Mouse (Mus musculus) MEL (cell line): ENCODE measurements around the gene Rftn2. TPM values are rescaled to one million over a fixed set of nuclear protein-coding genes. Genes with fewer than 3 reads are reported as not detected.

ENCODE experiments used
- DNase-seq: peaks from one replicate; pipeline ENCODE4 v3.0.0; 2011; ENCODE audit warnings: low read depth, low spot score
- H3K27ac ChIP-seq: 2 replicates; pipeline ENCODE4 v1.5.1; 2012; ENCODE audit warnings: low read depth, mild to moderate bottlenecking, control low read depth, low read length, moderate library complexity; ENCODE audit not compliant: control insufficient read depth
- H3K27me3 ChIP-seq, 2 experiments: fragments of 150-350 bp in 1 of 2; sonication (generic) in 1 of 2; 2 replicates each; pipeline ENCODE4 v1.6.1; 2012; ENCODE audit warnings: low read length in 2 of 2, mild to moderate bottlenecking in 2 of 2, improper control_type of control experiment in 1 of 2, moderate library complexity in 1 of 2; ENCODE audit not compliant: insufficient read depth in 2 of 2, control insufficient read depth in 1 of 2
- H3K36me3 ChIP-seq, 2 experiments: 2 replicates each; pipeline ENCODE4 v1.6.1; 2012 to 2014; ENCODE audit warnings: low read length in 2 of 2, improper control_type of control experiment in 1 of 2, inconsistent platforms in 1 of 2, mild to moderate bottlenecking in 1 of 2; ENCODE audit not compliant: insufficient read depth in 2 of 2, control insufficient read depth in 1 of 2
- H3K4me1 ChIP-seq, 2 experiments: fragments of 150-350 bp in 1 of 2; sonication (generic) in 1 of 2; 2 replicates each; pipeline ENCODE4 v1.6.1; 2012; ENCODE audit warnings: low read length in 2 of 2, improper control_type of control experiment in 1 of 2, mild to moderate bottlenecking in 1 of 2; ENCODE audit not compliant: insufficient read depth in 2 of 2, control insufficient read depth in 1 of 2
- H3K4me3 ChIP-seq, 2 experiments: fragments of 150-350 bp in 1 of 2; sonication (generic) in 1 of 2; 2 replicates each; pipeline ENCODE4 v1.5.1; 2012; ENCODE audit warnings: low read depth in 2 of 2, low read length in 2 of 2, mild to moderate bottlenecking in 2 of 2, moderate library complexity in 2 of 2, control low read depth in 1 of 2, improper control_type of control experiment in 1 of 2; ENCODE audit not compliant: control insufficient read depth in 1 of 2, insufficient read depth in 1 of 2
- H3K79me2 ChIP-seq: 2 replicates; pipeline ENCODE4 v1.6.1; 2012; ENCODE audit warnings: mild to moderate bottlenecking, low read length, moderate library complexity; ENCODE audit not compliant: control insufficient read depth, poor library complexity, insufficient read depth
- H3K9ac ChIP-seq: 2 replicates; pipeline ENCODE4 v1.6.1; 2012; ENCODE audit warnings: low read depth, mild to moderate bottlenecking, control low read depth, low read length, moderate library complexity; ENCODE audit not compliant: control insufficient read depth, poor library complexity, severe bottlenecking
- H3K9me3 ChIP-seq: fragments of 150-350 bp; sonication (generic); replicated peaks from 2 replicates; pipeline ENCODE4 v1.6.1; 2012; ENCODE audit warnings: mild to moderate bottlenecking, low read length, improper control_type of control experiment, moderate library complexity; ENCODE audit not compliant: insufficient read depth
- BHLHE40 ChIP-seq: IDR thresholded peaks from 2 replicates; pipeline ENCODE4 v1.6.1; 2012; ENCODE audit warnings: low read depth, mild to moderate bottlenecking, inconsistent platforms, low read length, improper control_type of control experiment, borderline replicate concordance
- CHD1 ChIP-seq: IDR thresholded peaks from 2 replicates; pipeline ENCODE4 v1.6.1; 2012; ENCODE audit warnings: low read depth, mild to moderate bottlenecking, inconsistent platforms, low read length, improper control_type of control experiment
- CHD2 ChIP-seq: IDR thresholded peaks from 2 replicates; pipeline ENCODE4 v1.6.1; 2011; ENCODE audit warnings: low read length, improper control_type of control experiment
- CTCF ChIP-seq, 3 experiments: IDR thresholded peaks in 2 of 3; conservative IDR thresholded peaks in 1 of 3; 2 replicates each; pipeline ENCODE4 v1.5.1; 2011 to 2012; ENCODE audit warnings: low read length in 3 of 3, low read depth in 2 of 3, mild to moderate bottlenecking in 2 of 3, improper control_type of control experiment in 1 of 3, inconsistent platforms in 1 of 3, mixed read lengths in 1 of 3, moderate library complexity in 1 of 3; ENCODE audit not compliant: control insufficient read depth in 1 of 3, insufficient read depth in 1 of 3, poor library complexity in 1 of 3, severe bottlenecking in 1 of 3
- E2F4 ChIP-seq: IDR thresholded peaks from 2 replicates; pipeline ENCODE4 v1.6.1; 2011; ENCODE audit warnings: low read depth, low read length, improper control_type of control experiment, borderline replicate concordance
- ELF1 ChIP-seq: IDR thresholded peaks from 2 replicates; pipeline ENCODE4 v1.6.1; 2014; ENCODE audit warnings: low read depth, mild to moderate bottlenecking, inconsistent platforms, low read length, improper control_type of control experiment, moderate library complexity
- EP300 ChIP-seq, 2 experiments: IDR thresholded peaks; 2 replicates each; pipeline ENCODE4 v1.6.1; 2011; ENCODE audit warnings: improper control_type of control experiment in 2 of 2, low read length in 2 of 2, low read depth in 1 of 2, mild to moderate bottlenecking in 1 of 2
- ETS1 ChIP-seq: IDR thresholded peaks from 2 replicates; pipeline ENCODE4 v1.6.1; 2012; ENCODE audit warnings: low read depth, mild to moderate bottlenecking, inconsistent platforms, low read length, improper control_type of control experiment, moderate library complexity
- GABPA ChIP-seq: IDR thresholded peaks from 2 replicates; pipeline ENCODE4 v1.6.1; 2012; ENCODE audit warnings: low read depth, mild to moderate bottlenecking, inconsistent platforms, low read length, improper control_type of control experiment, moderate library complexity
- GATA1 ChIP-seq: IDR thresholded peaks from 2 replicates; pipeline ENCODE4 v1.6.1; 2011; ENCODE audit warnings: low read depth, low read length, improper control_type of control experiment
- HCFC1 ChIP-seq: IDR thresholded peaks from 2 replicates; pipeline ENCODE4 v1.6.1; 2012; ENCODE audit warnings: low read depth, mild to moderate bottlenecking, inconsistent platforms, low read length, improper control_type of control experiment, moderate library complexity
- JUND ChIP-seq: IDR thresholded peaks from 2 replicates; pipeline ENCODE4 v1.6.1; 2011; ENCODE audit warnings: low read depth, mild to moderate bottlenecking, improper control_type of control experiment, low read length
- KAT2A ChIP-seq: conservative IDR thresholded peaks from 2 replicates; pipeline ENCODE4 v1.6.1; 2012; ENCODE audit warnings: low read depth, low read length, improper control_type of control experiment, inconsistent platforms
- MAFK ChIP-seq: IDR thresholded peaks from 2 replicates; pipeline ENCODE4 v1.6.1; 2011; ENCODE audit warnings: low read depth, mild to moderate bottlenecking, low read length, improper control_type of control experiment, borderline replicate concordance
- MAX ChIP-seq: IDR thresholded peaks from 2 replicates; pipeline ENCODE4 v1.6.1; 2011; ENCODE audit warnings: low read length, improper control_type of control experiment
- MAZ ChIP-seq: IDR thresholded peaks from 2 replicates; pipeline ENCODE4 v1.6.1; 2012; ENCODE audit warnings: low read depth, mild to moderate bottlenecking, inconsistent platforms, low read length, improper control_type of control experiment
- MEF2A ChIP-seq: IDR thresholded peaks from 2 replicates; pipeline ENCODE4 v1.6.1; 2014; ENCODE audit warnings: low read depth, mild to moderate bottlenecking, inconsistent platforms, low read length, improper control_type of control experiment; ENCODE audit not compliant: poor library complexity, insufficient replicate concordance, severe bottlenecking; ENCODE audit errors: extremely low read depth
- MYC ChIP-seq: IDR thresholded peaks from 2 replicates; pipeline ENCODE4 v1.6.1; 2011; ENCODE audit warnings: low read depth, mild to moderate bottlenecking, low read length, improper control_type of control experiment, moderate library complexity
- NELFE ChIP-seq: IDR thresholded peaks from 2 replicates; pipeline ENCODE4 v1.6.1; 2011; ENCODE audit warnings: low read depth, low read length, improper control_type of control experiment
- NRF1 ChIP-seq: IDR thresholded peaks from 2 replicates; pipeline ENCODE4 v1.6.1; 2014; ENCODE audit warnings: low read depth, mild to moderate bottlenecking, inconsistent platforms, low read length, improper control_type of control experiment, moderate library complexity; ENCODE audit not compliant: poor library complexity, insufficient read depth, severe bottlenecking
- POLR2A ChIP-seq, 2 experiments: IDR thresholded peaks; 2 replicates each; pipeline ENCODE4 v1.6.1; 2011 to 2012; ENCODE audit warnings: low read length in 2 of 2, mild to moderate bottlenecking in 2 of 2, control low read depth in 1 of 2, improper control_type of control experiment in 1 of 2, low read depth in 1 of 2, moderate library complexity in 1 of 2; ENCODE audit not compliant: control insufficient read depth in 1 of 2, insufficient read depth in 1 of 2, poor library complexity in 1 of 2
- POLR2AphosphoS2 ChIP-seq: IDR thresholded peaks from 2 replicates; pipeline ENCODE4 v1.6.1; 2011; ENCODE audit warnings: low read length, improper control_type of control experiment
- POLR2AphosphoS5 ChIP-seq: IDR thresholded peaks from 2 replicates; pipeline ENCODE4 v1.6.1; 2012; ENCODE audit warnings: low read depth, borderline replicate concordance, mild to moderate bottlenecking, inconsistent platforms, low read length, moderate library complexity, mixed read lengths
- RAD21 ChIP-seq: IDR thresholded peaks from 2 replicates; pipeline ENCODE4 v1.6.1; 2011; ENCODE audit warnings: mild to moderate bottlenecking, low read depth, low read length, improper control_type of control experiment
- RCOR1 ChIP-seq: IDR thresholded peaks from 2 replicates; pipeline ENCODE4 v1.6.1; 2012; ENCODE audit warnings: low read depth, mild to moderate bottlenecking, inconsistent platforms, low read length, improper control_type of control experiment
- SIN3A ChIP-seq: IDR thresholded peaks from 2 replicates; pipeline ENCODE4 v1.6.1; 2012; ENCODE audit warnings: low read length, improper control_type of control experiment, inconsistent platforms
- TAL1 ChIP-seq: IDR thresholded peaks from 2 replicates; pipeline ENCODE4 v1.6.1; 2012; ENCODE audit warnings: mild to moderate bottlenecking, inconsistent platforms, low read length, moderate library complexity, mixed read lengths
- TBP ChIP-seq: IDR thresholded peaks from 2 replicates; pipeline ENCODE4 v1.8.0; 2011; ENCODE audit warnings: low read depth, low read length, improper control_type of control experiment
- TCF12 ChIP-seq: IDR thresholded peaks from 2 replicates; pipeline ENCODE4 v1.6.1; 2014; ENCODE audit warnings: low read depth, mild to moderate bottlenecking, inconsistent platforms, low read length, improper control_type of control experiment, moderate library complexity
- UBTF ChIP-seq: IDR thresholded peaks from 2 replicates; pipeline ENCODE4 v1.6.1; 2012; ENCODE audit warnings: low read depth, mild to moderate bottlenecking, inconsistent platforms, low read length, improper control_type of control experiment, moderate library complexity, borderline replicate concordance; ENCODE audit not compliant: insufficient read depth
- USF1 ChIP-seq: IDR thresholded peaks from 2 replicates; pipeline ENCODE4 v1.6.1; 2014; ENCODE audit warnings: low read depth, mild to moderate bottlenecking, inconsistent platforms, low read length, improper control_type of control experiment, moderate library complexity
- USF2 ChIP-seq, 2 experiments: IDR thresholded peaks; 2 replicates each; pipeline ENCODE4 v1.6.1; 2011 to 2012; ENCODE audit warnings: improper control_type of control experiment in 2 of 2, low read length in 2 of 2, borderline replicate concordance in 1 of 2, inconsistent platforms in 1 of 2, low read depth in 1 of 2, mild to moderate bottlenecking in 1 of 2; ENCODE audit not compliant: insufficient read depth in 1 of 2
- ZC3H11A ChIP-seq: IDR thresholded peaks from 2 replicates; pipeline ENCODE4 v1.6.1; 2012; ENCODE audit warnings: low read depth, mild to moderate bottlenecking, inconsistent platforms, low read length, improper control_type of control experiment
- ZKSCAN1 ChIP-seq: IDR thresholded peaks from 2 replicates; pipeline ENCODE4 v1.6.1; 2012; ENCODE audit warnings: low read depth, mild to moderate bottlenecking, inconsistent platforms, low read length, improper control_type of control experiment, moderate library complexity
- ZMIZ1 ChIP-seq: IDR thresholded peaks from 2 replicates; pipeline ENCODE4 v1.6.1; 2012; ENCODE audit warnings: low read depth, mild to moderate bottlenecking, inconsistent platforms, low read length, improper control_type of control experiment, moderate library complexity
- polyA plus RNA-seq, 2 experiments: library from polyadenylated mRNA; stranded (reverse) in 1 of 2; unstranded in 1 of 2; fragments of >175 nt in 1 of 2; fragments of >200 nt in 1 of 2; gene quantifications; 2 replicates each; pipeline versions ENCODE4 v1.2.1 to v1.2.4; 2012; ENCODE audit warnings: low replicate concordance in 2 of 2, low read depth in 1 of 2; ENCODE audit not compliant: insufficient read length in 2 of 2, insufficient read depth in 1 of 2, missing spikeins in 1 of 2
- total RNA-seq: library from RNA; depleted of rRNA; stranded (reverse); fragments of 300-350 nt; gene quantifications from 2 replicates; pipeline ENCODE4 v1.2.3, GENCODE M21; 2012

Rftn2 gene
- total and polyA plus RNA-seq, 3 experiments, result 0.01 TPM; not detected in 2

GRCm38 (mm10) chr1:55236890-55237642 lies 10.5 kb upstream of the Rftn2 start, which contains the start of gene Mars2:
Gene Mars2 (plus strand): TSS chr1:55237177.
- peak; percentile 96 for DNase-seq
- Histone ChIP-seq H3K27me3 (no peaks in the 10 kb centered on the region), H3K9ac (peak within 1 kb of the TSS; percentile 93), H3K4me1 (peaks cover 11 to 12% of the 10 kb centered on the region in 2 experiments), H3K27ac (peak within 1 kb of the TSS; percentile 74), H3K9me3 (no peaks in the 10 kb centered on the region), H3K79me2 (peaks cover 43% of the 10 kb centered on the region), H3K4me3 (peak within 1 kb of the TSS; percentile 84 to 96), H3K36me3 (peaks cover 0 to 29% of the 10 kb centered on the region in 2 experiments; a peak in 3 of 4 replicates)
- TF ChIP-seq ZC3H11A (no peak), TCF12 (peak; percentile 70), MEF2A (no peak), RAD21 (no peak), GATA1 (no peak), CHD2 (no peak), USF2 (IDR thresholded peaks at IDR 0.05; ENCODE audit: borderline replicate concordance in 1 of 2, insufficient read depth in 1 of 2, low read depth in 1 of 2, low read length in 2 of 2) (no peak), BHLHE40 (no peak), EP300 (IDR thresholded peaks at IDR 0.05; ENCODE audit: low read depth in 1 of 2, low read length in 2 of 2) (peak; percentile 3 to 12; a peak in 1 of 4 replicates), ETS1 (no peak), CTCF (IDR thresholded peaks at IDR 0.05 in 2 of 3, conservative IDR thresholded peaks at IDR 0.05 in 1 of 3; ENCODE audit: control insufficient read depth in 1 of 3, insufficient read depth in 1 of 3, low read depth in 2 of 3, low read length in 3 of 3, poor library complexity in 1 of 3, severe bottlenecking in 1 of 3) (no peak), UBTF (peak; percentile 85; the same call in 1 of the 2 replicates), KAT2A (no peak), SIN3A (peak; percentile 83), MYC (peak; percentile 49; the same call in 1 of the 2 replicates), ZKSCAN1 (0 out of 2 replicates have a peak, but pooled peaks have one; percentile 16), GABPA (no peak), ZMIZ1 (peak; percentile 81; the same call in 1 of the 2 replicates), ELF1 (peak; percentile 55), POLR2A (IDR thresholded peaks at IDR 0.05; ENCODE audit: control insufficient read depth in 1 of 2, insufficient read depth in 1 of 2, low read depth in 1 of 2, low read length in 2 of 2, poor library complexity in 1 of 2) (peak; percentile 95), HCFC1 (peak; percentile 87), USF1 (no peak), MAX (peak; percentile 89), RCOR1 (no peak; the same call in 1 of the 2 replicates), NELFE (peak; percentile 97), POLR2AphosphoS2 (peak; percentile 91), E2F4 (peak; percentile 48; the same call in 1 of the 2 replicates), TBP (peak; percentile 83), TAL1 (no peak), JUND (no peak), MAFK (no peak), POLR2AphosphoS5 (no peak), NRF1 (peak; percentile 84), MAZ (peak; percentile 98), CHD1 (no peak)
